Mouse (Mus musculus) mouse embryonic stem cell (cell line): ENCODE measurements at regions not wholly inside any gene's neighbourhood (a gene's known extent, or its start where the extent isn't known, plus 50 kb on each side); places are given as distances from the start of the nearest gene placed in this dataset.

Experiments used
- in situ Hi-C, 2 experiments: fragments of 300-500 bp; cut with MboI; formaldehyde crosslinking; loops; 1 replicate in 1 of 2; 3 replicates in 1 of 2; pipeline ENCODE4 v1.14.3; 2019 to 2020; ENCODE audit warnings: low sequenced_read_pairs in 2 of 2, low pct_unique_long_range_greater_than_20kb in 1 of 2, mixed read lengths in 1 of 2; ENCODE audit not compliant: unreplicated experiment in 1 of 2

DNA sequence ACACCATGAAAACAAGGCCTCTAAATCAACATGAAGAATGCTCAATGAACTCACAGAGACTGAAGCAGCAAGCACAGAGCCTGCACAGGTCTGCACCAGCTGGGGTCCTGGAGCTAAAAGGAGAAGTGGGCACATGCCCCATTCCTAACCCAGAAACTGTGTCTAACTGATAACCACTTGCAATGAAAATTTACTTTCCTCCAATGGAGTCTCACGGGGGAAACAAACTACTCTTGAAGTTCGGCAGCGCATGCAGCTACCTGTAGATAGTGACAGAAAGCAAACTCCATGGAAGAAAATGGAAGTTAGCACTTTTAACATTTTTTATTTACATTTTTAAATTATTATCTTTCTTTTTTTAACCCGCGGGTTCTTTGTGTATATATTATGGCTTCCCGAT lies 76.8 kb upstream of the Akap6 start:
- in situ Hi-C loops: loop anchor here in 1 of 2 experiments (25.0 kb wide), 1 partner anchor 585 kb away; the partner anchor contains the start of gene Gpr33

- in situ Hi-C loops: loop anchor here in 1 of 2 experiments (25.0 kb wide), 1 partner anchor 586 kb away; the partner anchor contains the start of gene Gpr33
These were observed 75.6 kb upstream of the Akap6 start for GRCm38 (mm10) chr12:52623416-52624108.

- in situ Hi-C loops: loop anchor here in 1 of 2 experiments (25.0 kb wide), 1 partner anchor 588 kb away; the partner anchor contains the start of gene Gpr33
These were observed 74.3 kb upstream of the Akap6 start for GRCm38 (mm10) chr12:52624871-52625270.

GRCm38 (mm10) chr12:52628771-52629170 lies 70.4 kb upstream of the Akap6 start:
- in situ Hi-C loops: no loop called here

- in situ Hi-C loops: no loop called here
These were observed 63.9 kb upstream of the Akap6 start for GRCm38 (mm10) chr12:52635121-52635878.

GRCm38 (mm10) chr12:52636186-52636881 lies 62.8 kb upstream of the Akap6 start:
- in situ Hi-C loops: no loop called here

- in situ Hi-C loops: no loop called here
These were observed 62.3 kb upstream of the Akap6 start for GRCm38 (mm10) chr12:52636920-52637319.

GRCm38 (mm10) chr12:52637506-52638249 lies 61.5 kb upstream of the Akap6 start:
- in situ Hi-C loops: no loop called here

DNA sequence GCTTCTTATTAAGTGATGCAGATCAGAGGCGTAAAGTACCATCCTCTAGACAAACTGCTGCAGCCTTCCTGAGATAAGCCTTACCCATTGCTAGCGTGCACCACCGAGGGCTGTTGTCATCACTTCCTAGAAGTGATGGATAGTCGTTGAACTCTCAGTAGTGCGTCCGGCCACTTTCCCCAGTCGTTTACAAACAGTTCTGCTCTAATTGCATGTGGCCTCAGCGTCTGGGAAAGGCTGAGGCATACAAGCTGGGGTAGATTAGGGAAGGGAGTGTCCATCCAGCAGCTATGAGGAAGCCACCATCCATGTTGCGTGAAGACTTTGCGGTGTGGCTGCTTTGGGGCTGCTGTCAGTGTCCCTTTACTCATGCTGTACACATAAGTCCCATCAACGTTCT lies 60.7 kb upstream of the Akap6 start:
- in situ Hi-C loops: no loop called here

- in situ Hi-C loops: no loop called here
These were observed 55.1 kb upstream of the Akap6 start for GRCm38 (mm10) chr12:52644059-52644458.
